Mouse (Mus musculus): Measurements from ENCODE around the gene Cldn14.

The Cldn14 gene

GRCm38 (mm10) chr16:93877612-93878380 lies 130.8 kb downstream of the Cldn14 start:
- DNase-seq (ENCODE audit: extremely low read depth, insufficient read length, low spot score), result no peak

- no peak for DNase-seq (ENCODE audit: extremely low read depth, insufficient read length, low spot score)
Measured at GRCm38 (mm10) chr16:93874841-93875240, 133.8 kb downstream of the Cldn14 start.
